Mouse (Mus musculus) heart, postnatal 10 days (tissue): ENCODE results near the gene Olfr74. TPM values are rescaled to one million over a fixed set of nuclear protein-coding genes. Genes with fewer than 3 reads are reported as not detected.
"Not testable (repeated sequence)": the region's sequence is repeated elsewhere in the genome, so short reads cannot be mapped to it uniquely, and the experiment has no call there.

Source experiments
- DNase-seq, 2 experiments: peaks; one replicate each; pipeline ENCODE4 v3.0.0; 2021
- intact Hi-C: fragments of 180-260 bp; cut with DNase I; formaldehyde crosslinking; loops from one replicate; pipeline ENCODE4 v1.15.1; 2025
- total RNA-seq, 2 experiments: library from RNA; stranded (reverse); gene quantifications; 2 replicates each; pipeline ENCODE4 v1.2.3; 2021

Gene Olfr74
- not detected for total RNA-seq

GRCm38 (mm10) chr2:87974563-87974962 is at the start of gene Olfr74:
TSS of gene Olfr74 (minus strand) at chr2:87974663.
- intact Hi-C loops, result no loop called here
- no peak for DNase-seq

- intact Hi-C loops, DNase-seq: not testable (repeated sequence)
Observed at GRCm38 (mm10) chr2:88022474-88022873, 48.0 kb upstream of the Olfr74 start, which contains the start of gene Olfr1161. TSS of gene Olfr1161 (plus strand) at chr2:88022774.

- no peak for DNase-seq
- intact Hi-C loops, result no loop called here
Observed at GRCm38 (mm10) chr2:88007515-88008318, 33.3 kb upstream of the Olfr74 start, which contains the start of gene Olfr1160. TSS of gene Olfr1160 (minus strand) at chr2:88008268.

- no peak for DNase-seq
- intact Hi-C loops, result no loop called here
Observed at GRCm38 (mm10) chr2:87989813-87990212, 15.3 kb upstream of the Olfr74 start, which contains the start of gene Olfr1158. TSS of gene Olfr1158 (plus strand) at chr2:87990113.

- intact Hi-C loops, result no loop called here
- DNase-seq, result no peak
Observed at GRCm38 (mm10) chr2:87968199-87968598, 6.3 kb downstream of the Olfr74 start, which contains the start of gene Olfr1157. TSS of gene Olfr1157 (minus strand) at chr2:87968299.

GRCm38 (mm10) chr2:87953000-87953399 is 21.5 kb downstream of the Olfr74 start, which contains the start of gene Olfr1156:
TSS of gene Olfr1156 (minus strand) at chr2:87953100.
- DNase-seq, result no peak
- intact Hi-C loops, result no loop called here

- intact Hi-C loops, result no loop called here
- no peak for DNase-seq
Observed at GRCm38 (mm10) chr2:87945037-87945436, 29.4 kb downstream of the Olfr74 start, which contains the start of gene Olfr1155. TSS of gene Olfr1155 (minus strand) at chr2:87945137.

Other genes starting within 250 kb of the Olfr74 start
- gene Olfr1138, start 234.7 kb downstream of the Olfr74 start, total RNA-seq, result not detected
- gene Olfr1140, start 230.9 kb downstream of the Olfr74 start, total RNA-seq, result not detected
- gene Olfr1141, start 220.7 kb downstream of the Olfr74 start, total RNA-seq, result not detected
- gene Olfr152, start 195.2 kb downstream of the Olfr74 start, total RNA-seq, result not detected
- gene Olfr1143, start 174.1 kb downstream of the Olfr74 start, total RNA-seq, result not detected
- gene Olfr1145, start 164.8 kb downstream of the Olfr74 start, total RNA-seq, result not detected
- not detected for gene Olfr1148, start 144.1 kb downstream of the Olfr74 start, total RNA-seq
- gene Olfr1150-ps1, start 130.7 kb downstream of the Olfr74 start, total RNA-seq, result not detected
- not detected for gene Olfr1151, start 118.8 kb downstream of the Olfr74 start, total RNA-seq
- not detected for gene Olfr1152, start 108.2 kb downstream of the Olfr74 start, total RNA-seq
- not detected for gene Olfr1153, start 79.7 kb downstream of the Olfr74 start, total RNA-seq
- not detected for gene Olfr1154, start 69.5 kb downstream of the Olfr74 start, total RNA-seq
- not detected for gene Olfr1155, start 29.5 kb downstream of the Olfr74 start, total RNA-seq
- gene Olfr1156, start 21.6 kb downstream of the Olfr74 start, total RNA-seq, result not detected
- not detected for gene Olfr1157, start 6.4 kb downstream of the Olfr74 start, total RNA-seq
- gene Olfr1158, start 15.4 kb upstream of the Olfr74 start, total RNA-seq, result not detected
- gene Olfr1160, start 33.6 kb upstream of the Olfr74 start, total RNA-seq, result not detected
- gene Olfr1161, start 48.1 kb upstream of the Olfr74 start, total RNA-seq, result not detected
- not detected for gene Olfr73, start 63.0 kb upstream of the Olfr74 start, total RNA-seq
- gene Olfr1162, start 76.5 kb upstream of the Olfr74 start, total RNA-seq, result not detected
- gene Olfr1163, start 97.2 kb upstream of the Olfr74 start, total RNA-seq, result not detected
- gene Olfr1164, start 119.3 kb upstream of the Olfr74 start, total RNA-seq, result not detected
- not detected for gene Olfr1166, start 153.6 kb upstream of the Olfr74 start, total RNA-seq
- not detected for gene Olfr1167, start 180.5 kb upstream of the Olfr74 start, total RNA-seq
- not detected for gene Olfr1168, start 207.2 kb upstream of the Olfr74 start, total RNA-seq